Mouse (Mus musculus) myocyte (in vitro differentiated cells): Measurements from ENCODE around the gene Gm8104.
"Not testable (repeated sequence)": the region's sequence is repeated elsewhere in the genome, so short reads cannot be mapped to it uniquely, and the experiment has no call there.

Source experiments
- CEBPB ChIP-seq: IDR thresholded peaks from 2 replicates; pipeline ENCODE4 v1.6.1; 2011; ENCODE audit warnings: mild to moderate bottlenecking, moderate library complexity; ENCODE audit not compliant: poor library complexity, insufficient read depth, severe bottlenecking
- E2F4 ChIP-seq: IDR thresholded peaks from one replicate; pipeline ENCODE4 v1.6.1; 2011; ENCODE audit warnings: mild to moderate bottlenecking, control low read depth, moderate library complexity; ENCODE audit not compliant: insufficient read depth
- POLR2A ChIP-seq: IDR thresholded peaks from one replicate; pipeline ENCODE4 v1.6.1; 2011; ENCODE audit warnings: low read depth, mild to moderate bottlenecking, control low read depth, moderate library complexity; ENCODE audit not compliant: insufficient read length
- TCF12 ChIP-seq: IDR thresholded peaks from one replicate; pipeline ENCODE4 v1.6.1; 2011; ENCODE audit warnings: mild to moderate bottlenecking, control low read depth; ENCODE audit not compliant: poor library complexity, insufficient read depth, severe bottlenecking
- USF1 ChIP-seq: IDR thresholded peaks from one replicate; pipeline ENCODE4 v1.6.1; 2011; ENCODE audit warnings: low read depth, mild to moderate bottlenecking, control low read depth, moderate library complexity

GRCm38 (mm10) chr14:43058063-43058462 is 42.3 kb upstream of the Gm8104 start:
- TF ChIP-seq CEBPB, E2F4, POLR2A, USF1, TCF12: not testable (repeated sequence)
